Mouse (Mus musculus): ENCODE measurements at regions not wholly inside any gene's neighbourhood (a gene's known extent, or its start where the extent isn't known, plus 50 kb on each side); places are given as distances from the start of the nearest gene placed in this dataset.

DNA sequence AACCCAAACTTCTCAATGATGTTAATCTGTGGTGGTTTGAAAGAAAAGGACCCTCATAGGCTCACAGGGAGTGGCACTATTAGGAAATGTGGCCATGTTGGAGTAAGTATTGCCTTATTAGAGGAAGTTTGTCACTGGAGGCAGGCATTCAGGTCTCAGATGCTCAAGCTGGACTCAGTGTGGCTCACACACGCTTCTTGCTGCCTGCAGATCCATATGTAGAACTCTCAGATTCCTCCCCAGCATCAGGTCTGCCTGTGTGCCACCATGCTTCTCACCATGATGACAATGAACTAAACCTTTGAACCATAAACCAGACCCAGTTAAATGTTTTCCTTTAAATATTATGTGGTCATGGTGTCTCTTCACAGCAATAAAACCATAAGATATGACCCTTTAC is 104.7 kb upstream of the Tbl1xr1 start:
- DNase-seq (ENCODE audit: low spot score): no peak

DNA sequence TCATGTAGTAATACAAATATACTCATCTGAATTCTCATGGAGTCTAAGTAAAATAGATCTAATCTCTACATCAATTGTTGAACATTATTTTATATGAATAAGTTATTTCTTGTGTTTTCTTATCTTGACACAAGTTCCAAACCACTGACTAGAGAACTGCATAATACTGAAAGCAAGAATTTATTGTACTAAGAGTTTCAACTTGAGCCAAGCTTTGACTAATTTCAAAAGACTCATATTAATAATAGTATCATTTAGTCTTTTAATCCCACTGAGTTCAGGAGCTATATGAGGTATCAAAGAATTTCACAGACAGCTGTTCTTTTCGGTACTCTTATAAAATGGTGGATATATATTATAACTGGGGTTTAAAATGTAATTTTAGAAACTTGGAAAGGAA is 103.3 kb upstream of the Tbl1xr1 start:
- DNase-seq (ENCODE audit: low spot score): no peak

DNA sequence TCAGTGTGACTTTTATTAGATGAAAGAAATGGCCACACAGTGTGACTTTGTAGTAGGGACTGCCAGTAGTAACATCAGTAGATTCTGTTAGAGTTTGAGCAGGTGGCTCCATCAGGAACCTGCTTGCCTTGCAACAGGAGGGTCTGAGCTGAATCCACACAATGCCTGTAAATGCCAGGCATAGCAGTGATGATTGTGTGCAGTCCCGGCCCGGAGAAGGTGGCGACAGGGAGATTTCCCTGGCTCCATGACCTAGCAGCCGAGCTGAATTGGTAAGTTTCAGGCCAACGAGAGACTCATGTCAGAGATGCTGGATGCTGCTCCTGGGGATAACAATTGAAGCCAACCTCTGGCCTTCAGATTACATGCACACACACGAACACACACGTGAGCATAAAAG is 102.8 kb upstream of the Tbl1xr1 start:
- DNase-seq (ENCODE audit: low spot score): no peak

DNA sequence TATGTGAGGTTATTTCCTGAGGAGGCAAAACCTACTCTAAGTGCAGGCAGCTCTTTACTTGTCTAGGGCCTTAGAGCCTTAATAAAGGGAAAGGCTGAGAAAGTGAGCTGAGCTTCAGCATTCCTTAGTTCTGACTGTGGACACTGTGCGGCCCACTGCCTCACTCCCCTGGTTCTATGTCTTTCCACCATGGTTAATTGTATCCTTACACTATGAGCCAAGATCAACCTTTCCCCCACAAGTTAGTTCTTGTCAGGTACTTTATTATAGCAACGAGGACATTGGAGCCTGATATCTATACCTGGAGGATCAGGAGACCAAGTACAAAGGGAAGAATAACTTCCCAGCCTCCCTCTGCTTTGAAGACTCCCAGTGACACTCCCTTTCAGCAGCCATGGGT is 101.7 kb upstream of the Tbl1xr1 start:
- DNase-seq (ENCODE audit: low spot score): no peak

DNA sequence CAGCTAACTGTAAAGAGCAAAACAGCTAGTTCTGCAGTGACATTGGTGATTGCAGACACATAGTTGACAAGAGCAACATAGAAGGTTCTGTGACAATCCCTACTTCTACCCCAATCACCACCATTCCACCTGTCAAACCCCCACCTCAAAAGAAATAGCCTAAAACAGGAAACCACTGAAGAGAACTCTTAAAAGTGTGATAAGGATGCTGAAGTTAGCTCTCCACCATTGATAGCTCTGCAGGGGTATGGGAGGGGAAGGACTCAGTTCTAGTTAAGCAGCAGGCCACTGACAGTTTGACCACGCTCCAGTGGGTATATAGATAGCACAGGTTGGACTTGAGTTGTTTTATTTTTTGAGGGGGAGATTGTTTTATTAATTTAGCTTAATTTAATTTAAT is 98.7 kb upstream of the Tbl1xr1 start:
- DNase-seq (ENCODE audit: low spot score): no peak

DNA sequence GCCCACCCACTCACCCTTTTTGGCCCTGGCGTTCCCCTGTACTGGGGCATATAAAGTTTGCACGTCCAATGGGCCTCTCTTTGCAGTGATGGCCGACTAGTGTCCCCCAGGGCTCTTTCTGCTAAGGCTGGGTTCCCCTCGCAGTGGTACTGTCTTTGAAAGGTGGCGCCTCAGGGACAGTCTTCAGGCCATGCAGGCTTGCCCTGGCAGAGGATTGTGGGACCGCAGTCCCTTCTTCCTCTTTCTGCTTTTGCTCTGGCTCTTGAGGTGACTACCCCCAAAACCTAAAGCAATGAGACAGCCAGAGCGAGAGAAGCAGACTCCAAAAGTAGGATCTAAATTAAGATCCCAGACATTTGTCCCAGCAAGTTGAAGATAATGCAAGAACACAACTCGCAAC is 93.5 kb upstream of the Tbl1xr1 start:
- DNase-seq (ENCODE audit: low spot score): no peak

DNA sequence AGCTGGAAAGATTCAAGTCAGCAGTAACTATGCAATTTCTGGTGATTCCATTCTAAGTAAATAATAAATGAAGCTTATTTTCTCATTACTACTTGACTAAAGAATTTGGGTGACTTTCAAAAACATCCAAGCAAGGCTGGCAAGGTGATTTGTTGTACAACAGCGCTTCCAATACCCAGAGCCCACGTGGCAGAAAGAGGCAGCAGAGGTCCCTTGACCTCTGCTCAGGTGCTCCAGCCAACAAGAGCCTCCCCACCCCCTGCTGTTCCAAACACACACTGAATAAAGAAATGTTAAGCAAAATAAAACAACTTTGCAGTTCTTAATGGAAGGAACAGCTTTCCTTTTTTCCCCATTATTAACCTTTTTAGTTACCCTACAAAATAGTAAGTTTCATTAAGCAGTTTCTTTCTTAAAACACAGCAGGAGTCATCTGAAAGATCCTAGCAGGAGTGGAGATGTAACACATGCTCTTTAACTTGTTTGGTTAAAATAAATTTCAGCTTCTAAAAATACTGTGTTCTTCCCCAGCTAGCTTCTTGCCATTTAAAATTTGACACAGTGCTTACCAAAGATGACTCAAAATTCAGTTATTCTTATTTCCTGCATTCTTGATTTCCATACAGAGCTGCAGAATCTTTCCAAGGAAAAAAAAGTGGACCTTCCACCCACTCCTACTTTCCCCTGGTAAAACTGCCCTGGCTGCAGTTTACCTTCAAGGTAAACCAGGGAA is 92.3 kb upstream of the Tbl1xr1 start:
- DNase-seq (ENCODE audit: low spot score): no peak

DNA sequence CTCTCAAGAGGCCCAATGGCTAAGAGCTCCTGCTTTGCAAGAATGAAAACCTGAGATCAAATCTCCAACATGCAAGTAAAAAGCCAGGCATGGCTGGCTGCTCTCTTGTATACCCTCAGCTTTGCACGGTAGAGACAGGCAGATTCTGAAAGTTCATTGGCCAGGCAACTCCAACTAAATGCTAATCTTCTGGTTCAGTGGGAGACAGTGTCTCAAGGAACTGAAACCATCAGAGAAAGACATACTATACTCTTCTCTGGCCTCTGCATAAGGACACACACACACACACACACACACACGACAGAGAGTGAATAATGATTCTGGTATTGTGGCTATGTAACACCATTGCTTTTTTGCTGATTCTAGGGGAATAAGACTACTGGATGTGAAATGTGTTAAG is 91.6 kb upstream of the Tbl1xr1 start:
- no peak for DNase-seq (ENCODE audit: low spot score)

DNA sequence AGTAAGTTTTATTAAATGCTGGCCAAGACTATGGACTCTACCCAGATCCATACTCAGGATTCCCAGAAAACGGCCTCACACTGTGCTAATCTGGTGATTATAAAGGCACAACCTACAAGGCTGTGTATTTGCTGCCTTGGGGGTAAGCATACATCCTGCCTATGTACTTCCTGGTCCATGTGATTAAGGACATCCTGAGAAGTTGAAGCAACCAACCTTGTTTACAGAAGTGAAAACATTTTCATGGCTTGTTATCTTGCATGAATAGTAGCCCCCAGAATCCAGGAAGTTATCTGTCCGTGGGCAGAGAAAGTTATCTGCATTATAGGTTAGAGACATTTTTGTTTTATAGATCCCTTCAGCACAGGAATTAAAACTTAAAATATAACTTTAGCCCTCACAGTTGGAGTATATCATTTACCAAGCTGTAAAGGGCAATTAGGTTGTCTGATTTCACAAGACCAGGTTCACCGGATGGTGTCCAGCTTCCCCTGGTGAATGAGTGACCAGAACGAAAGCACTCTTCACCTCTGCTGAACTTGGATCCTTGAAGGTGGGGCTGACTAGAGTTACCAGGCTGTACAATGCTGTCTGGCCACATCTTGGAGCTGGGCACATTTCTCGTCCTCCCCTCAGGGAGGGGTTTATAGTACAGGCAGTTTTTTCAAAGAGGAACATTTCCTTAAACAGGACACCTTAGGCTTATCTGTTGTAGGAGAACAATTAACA is 90.1 kb upstream of the Tbl1xr1 start:
- DNase-seq (ENCODE audit: low spot score): no peak

DNA sequence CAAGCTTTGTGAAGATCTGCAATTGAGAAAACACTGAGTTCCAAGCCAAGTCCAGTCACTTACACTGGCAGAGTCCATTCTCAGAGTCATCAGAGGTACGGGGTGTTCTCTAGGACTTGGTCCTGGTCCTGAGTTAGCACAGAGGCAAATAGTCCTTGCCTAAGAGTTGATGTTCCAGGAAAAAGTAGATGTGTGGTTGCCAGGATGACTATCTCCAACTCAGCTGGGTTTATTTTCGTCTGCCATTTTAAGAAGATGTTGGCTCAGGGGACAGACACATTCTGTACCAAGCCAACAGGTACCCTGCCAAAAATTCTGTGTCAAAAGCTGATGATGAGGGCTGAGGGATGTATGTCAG is 89.6 kb upstream of the Tbl1xr1 start:
- DNase-seq (ENCODE audit: low spot score): no peak

DNA sequence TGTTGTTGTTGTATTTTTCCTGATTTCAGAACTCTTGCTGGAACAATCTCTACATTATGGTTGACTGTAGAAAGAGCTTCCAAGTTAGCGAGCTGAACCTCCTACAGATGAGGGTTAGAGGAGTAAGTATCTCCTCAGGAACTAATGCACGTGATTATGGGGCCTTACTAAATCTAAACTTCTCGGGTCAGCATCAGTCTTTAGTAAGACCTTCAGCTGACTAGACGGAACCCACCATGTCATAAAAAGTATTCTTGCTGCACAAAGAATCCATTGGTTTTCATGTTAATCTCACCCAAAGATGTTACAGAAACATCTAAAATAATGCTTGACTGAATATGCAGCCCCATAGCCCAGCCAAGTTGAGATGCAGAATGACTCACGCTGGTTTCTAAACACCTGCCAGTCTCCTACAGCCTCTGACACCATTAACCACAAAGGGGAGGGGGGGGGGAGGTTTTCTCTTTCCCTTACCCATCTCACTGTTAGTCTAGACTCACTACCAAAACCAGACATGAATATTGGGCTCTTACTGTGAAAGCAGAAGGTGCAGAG is 88.9 kb upstream of the Tbl1xr1 start:
- DNase-seq (ENCODE audit: low spot score): no peak

DNA sequence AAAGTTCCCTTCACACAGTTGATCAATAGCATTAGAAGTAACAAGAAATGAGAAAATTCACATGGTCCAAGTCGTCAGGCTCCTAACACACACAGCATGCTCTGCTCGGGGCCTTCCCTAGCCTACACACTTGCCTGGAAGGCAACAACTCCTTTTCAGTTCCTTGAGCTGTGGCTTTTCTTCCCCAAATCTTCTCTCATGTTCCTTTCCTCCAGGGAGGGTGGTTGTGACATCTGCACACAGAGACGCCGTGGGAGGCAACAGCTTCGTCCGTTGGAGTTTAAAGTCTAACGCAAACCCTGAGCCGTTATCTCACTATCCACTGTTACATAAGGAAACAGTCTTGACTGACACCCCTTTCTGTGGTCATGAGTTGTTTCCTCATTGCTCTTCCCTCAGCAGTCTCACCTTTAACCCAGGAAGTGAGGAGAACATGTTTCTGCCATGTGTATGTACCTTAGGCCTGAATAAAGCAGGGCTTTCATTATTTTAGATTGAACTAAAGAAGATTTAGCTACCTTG is 88.4 kb upstream of the Tbl1xr1 start:
- DNase-seq (ENCODE audit: low spot score): peak; percentile 16

DNA sequence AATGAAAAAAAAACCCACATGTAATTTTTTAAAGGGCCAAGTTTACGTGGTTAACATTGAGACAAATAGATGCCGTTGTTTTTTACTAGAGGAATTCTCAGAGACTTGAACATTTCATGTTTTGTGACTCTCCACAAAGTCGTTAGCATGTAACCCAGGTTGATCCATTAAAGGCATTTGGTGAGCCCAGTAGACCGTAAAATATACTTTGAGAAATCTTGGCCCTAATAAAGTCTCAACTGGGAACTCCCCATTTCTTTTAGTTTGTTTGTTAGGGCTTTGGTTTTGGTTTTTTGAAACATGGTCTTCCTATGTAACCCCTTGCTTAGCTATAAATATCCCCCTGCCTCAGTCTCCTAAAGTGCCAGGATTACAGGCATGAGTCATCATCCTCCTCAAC is 85.9 kb upstream of the Tbl1xr1 start:
- no peak for DNase-seq (ENCODE audit: low spot score)

DNA sequence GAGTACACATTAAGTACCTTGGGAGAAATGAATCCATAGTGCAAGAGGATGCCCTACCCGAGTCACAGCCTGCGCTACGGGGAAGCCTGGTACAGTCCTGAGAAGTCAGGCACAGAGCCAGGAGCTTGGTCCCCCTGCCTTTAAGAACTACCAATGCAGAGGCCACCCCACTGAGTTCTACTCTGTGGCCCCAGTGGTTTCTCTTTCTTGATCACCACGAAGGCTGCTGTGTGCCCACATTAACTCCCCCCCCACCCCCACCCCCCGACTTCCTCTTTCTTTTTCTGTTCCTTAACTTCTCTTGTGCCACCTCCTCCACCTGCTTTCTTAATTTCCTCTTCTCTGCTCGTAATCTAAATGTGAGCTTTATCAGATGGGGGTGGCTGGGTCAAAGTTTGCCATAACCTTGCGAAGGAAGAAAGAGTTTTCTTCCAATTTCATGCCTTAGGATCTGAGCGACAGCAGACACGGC is 84.7 kb upstream of the Tbl1xr1 start:
- no peak for DNase-seq (ENCODE audit: low spot score)

DNA sequence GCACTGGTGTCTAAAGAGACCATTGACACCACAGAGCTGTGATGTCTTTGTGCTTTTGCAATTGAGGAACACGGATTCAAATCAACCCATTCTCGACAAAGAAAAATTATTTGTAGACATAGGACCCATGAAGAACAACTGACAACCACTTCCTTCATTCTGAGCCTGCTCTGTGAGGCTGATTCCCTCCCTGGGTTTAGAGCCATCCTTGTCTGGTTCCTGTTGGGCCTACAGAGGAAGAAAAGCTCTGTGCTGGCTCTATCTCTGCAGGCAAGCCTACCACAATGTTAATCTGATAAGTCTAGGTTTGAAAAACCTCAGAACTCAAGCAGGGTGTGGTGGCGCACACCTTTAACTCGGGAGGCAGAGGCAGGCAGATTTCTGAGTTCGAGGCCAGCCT is 84.2 kb upstream of the Tbl1xr1 start:
- no peak for DNase-seq (ENCODE audit: low spot score)

DNA sequence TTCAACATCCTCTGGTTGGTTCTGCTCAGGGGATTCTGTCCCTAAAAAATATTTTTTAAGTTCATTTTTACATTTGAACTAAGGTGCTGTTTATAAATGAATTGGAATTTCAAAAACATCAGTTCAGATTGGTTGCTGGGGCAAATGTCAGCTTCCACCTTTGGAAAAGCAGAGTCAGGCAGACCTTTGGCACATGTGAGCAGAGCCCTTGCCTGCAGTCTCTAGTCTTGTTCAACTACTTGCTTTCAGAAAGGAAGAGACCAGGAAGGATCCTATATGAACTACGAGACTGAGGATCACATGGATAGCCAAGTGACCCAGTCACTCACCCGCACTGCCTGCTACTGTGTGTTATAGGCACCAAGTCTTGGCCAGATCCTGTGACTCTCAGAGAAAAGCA is 82.5 kb upstream of the Tbl1xr1 start:
- DNase-seq (ENCODE audit: low spot score): no peak

DNA sequence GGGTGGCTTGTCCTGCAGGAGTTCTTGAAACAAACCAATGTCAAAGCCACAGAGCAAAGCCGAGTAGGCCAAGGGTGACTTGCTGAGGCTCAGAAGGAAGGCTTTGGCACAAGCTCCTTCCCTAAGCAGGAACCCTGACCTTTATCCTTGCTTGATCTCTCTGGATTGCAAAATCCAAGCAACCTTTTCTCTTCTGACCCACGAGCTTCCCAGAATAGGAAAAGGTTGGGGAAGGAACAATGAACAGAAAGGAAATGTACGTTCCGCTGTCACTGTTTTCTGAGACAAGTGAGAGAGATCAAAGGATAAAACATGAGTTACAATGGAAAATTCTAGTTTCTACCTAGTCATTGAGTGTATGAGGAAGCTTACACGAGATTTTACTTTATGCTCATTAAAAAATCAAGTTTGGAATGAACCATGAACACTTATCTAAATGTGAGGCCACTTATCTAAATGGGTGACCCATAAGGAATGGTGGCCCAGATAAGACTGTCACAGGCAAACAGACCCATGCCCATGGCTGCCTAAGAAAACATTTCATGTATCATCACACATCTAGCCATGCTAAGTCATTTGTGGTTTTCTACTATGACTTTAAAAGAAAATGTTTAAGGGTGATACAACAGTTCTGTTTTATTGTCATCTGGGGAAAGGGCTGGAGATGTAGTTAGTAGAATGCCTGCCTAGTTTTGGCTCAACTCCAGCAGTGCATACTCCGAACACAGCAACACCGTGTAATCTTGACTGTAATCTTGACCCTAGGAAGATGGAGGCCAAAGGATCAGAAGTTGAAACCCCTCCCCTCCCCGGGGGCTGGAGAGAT is 80.7 kb upstream of the Tbl1xr1 start:
- no peak for DNase-seq (ENCODE audit: low spot score)

DNA sequence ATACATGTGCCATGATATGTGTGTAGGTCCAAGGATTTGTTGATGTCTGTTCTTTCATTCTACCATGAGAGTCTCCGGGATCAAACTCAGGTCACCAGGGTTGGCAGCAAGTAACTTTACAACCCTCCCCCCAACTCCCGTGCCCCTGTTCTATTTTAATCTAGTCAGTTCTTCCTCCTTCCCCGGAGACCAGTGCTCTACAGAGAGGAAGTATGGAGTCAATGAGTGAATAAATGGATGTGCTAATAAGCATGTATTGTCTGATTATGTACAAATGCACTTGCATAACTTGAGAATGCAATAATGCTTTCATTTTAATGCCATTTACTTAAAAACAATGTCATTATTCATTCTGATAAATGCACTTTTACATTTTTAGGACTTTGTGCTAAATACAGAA is 79.1 kb upstream of the Tbl1xr1 start:
- no peak for DNase-seq (ENCODE audit: low spot score)

DNA sequence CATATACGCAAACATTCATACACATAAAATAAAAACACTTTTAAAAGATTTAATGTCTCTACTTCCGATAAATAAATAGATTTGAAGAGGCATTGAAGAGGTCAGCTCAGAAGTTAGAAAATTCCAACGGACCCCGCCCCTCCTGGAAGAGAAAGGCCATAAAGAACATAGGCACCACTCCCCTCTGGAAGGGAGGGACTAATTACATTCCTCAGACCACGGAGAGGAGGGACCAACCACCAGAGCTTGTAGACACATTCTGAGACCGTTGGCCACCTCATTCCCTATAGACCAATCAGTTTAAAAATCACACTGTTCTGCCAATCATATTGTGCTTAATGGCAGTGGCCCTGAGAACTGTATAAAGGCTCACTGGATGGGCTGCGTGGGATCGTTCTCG is 71.0 kb upstream of the Tbl1xr1 start:
- DNase-seq (ENCODE audit: low spot score): no peak

DNA sequence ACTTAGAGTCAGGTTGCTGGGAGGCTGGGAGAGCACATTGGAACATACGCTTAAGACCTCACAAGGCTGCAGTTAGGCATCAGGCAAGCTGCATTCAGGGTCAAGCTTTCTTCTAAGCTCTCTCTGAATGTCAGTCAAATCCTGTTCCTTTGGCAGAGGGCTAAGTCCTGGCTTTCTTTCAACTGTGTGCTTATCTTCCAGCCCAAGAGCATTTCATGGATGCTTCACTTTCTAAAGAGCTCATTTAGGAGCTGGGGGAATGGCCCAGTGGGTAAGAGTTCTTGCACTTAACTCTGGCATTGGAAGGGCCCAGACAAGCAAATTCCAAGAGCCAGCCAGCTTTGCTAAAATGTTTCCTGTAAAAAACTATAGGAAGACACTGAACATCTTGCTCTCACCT is 70.3 kb upstream of the Tbl1xr1 start:
- DNase-seq (ENCODE audit: low spot score): no peak

DNA sequence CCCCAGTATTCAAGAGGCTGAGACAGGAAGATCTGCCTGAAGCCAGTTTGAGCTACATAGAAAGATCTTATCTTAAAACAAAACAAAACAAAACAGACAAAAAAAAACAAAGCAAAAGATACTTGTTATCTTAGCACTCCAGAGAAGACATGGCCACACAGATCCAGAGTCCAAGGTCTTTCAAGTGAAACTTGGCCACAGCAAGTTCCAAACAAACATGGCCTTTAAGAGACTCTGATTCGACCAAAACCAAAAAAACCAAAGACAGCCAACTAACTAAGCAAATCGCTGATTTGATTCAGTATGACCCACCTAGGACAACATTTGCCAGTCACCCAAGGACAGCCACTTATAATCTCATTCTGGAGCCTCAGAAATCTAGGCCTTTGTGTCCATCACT is 69.8 kb upstream of the Tbl1xr1 start:
- DNase-seq (ENCODE audit: low spot score): no peak

DNA sequence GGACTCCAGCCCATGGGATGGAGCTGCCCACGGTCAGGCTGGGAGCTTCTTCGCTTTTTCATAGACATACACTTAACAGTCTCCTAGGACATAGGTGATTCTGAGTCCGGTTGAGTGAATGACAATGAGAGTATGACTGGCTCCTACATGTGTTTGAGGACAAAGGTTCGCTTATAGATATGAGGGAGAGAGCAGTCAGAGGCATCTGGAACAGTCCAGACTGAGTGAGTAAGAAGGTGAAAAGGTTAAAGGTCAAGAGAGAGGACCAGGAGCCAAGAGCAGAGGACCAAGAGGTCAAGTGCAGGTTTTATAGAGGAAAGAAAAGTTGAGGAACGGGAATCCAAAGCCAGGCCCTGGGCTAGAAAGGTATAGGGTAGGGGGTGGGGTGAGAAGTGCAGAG is 68.7 kb upstream of the Tbl1xr1 start:
- DNase-seq (ENCODE audit: low spot score): no peak

DNA sequence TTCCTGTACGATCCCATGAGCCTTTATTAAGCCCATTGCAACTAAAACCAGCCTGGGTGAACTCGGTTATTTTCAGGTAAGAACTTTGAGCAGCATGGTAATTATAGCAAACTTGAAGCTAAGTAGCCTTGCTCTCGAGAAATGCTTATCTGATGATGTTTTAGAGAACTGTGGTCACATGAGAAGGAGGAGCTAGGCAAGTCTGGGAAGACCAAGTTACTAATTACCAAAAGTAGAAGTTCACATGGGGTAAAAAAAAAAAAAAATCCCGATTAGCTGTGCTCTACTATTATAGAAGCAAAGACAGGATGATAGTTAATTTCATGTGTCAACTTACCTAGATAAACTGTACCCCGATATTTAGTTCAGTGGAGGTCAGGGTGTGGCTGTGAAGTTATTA is 68.0 kb upstream of the Tbl1xr1 start:
- DNase-seq (ENCODE audit: low spot score): no peak
